31 mouse cellular contexts compared by ENCODE assay signal in genomic region chr7:112337736-112338135, GRCm38 (mm10).
DNase-seq lines count a peak whose midpoint lies in the region; ATAC-seq and TF ChIP-seq lines count a peak whose summit lies in the region.
"Had no signal": no experiment of that assay in that cellular context is flagged by ENCODE, and none has a peak within 500 bp of the region (broad histone marks: within the 10 kb centered on the region; RNA-seq: fewer than 3 reads in every experiment).

No protein-coding gene starts in this region.

- peak overlapping the region; percentile 79 for H3K27ac ChIP-seq in gastrocnemius, adult 2 months
- 0 out of 2 replicates have a peak overlapping the region, but pooled peaks have one; percentile 8 for H3K27ac ChIP-seq in heart, postnatal 0 days (ENCODE audit: low read depth)
- H3K27ac ChIP-seq in neural tube, embryonic 15.5 days (replicated peaks): 0 out of 2 replicates have a peak overlapping the region, but pooled peaks have one; percentile 73
- H3K27ac ChIP-seq: embryonic facial prominence, embryonic 12.5 days; forebrain, embryonic 10.5 days; hindbrain, embryonic 12.5 days; liver, embryonic 14.5 days; macrophage; midbrain, embryonic 13.5 days had no signal

- no peak for TF ChIP-seq EP300 in heart, postnatal 0 days (IDR thresholded peaks at IDR 0.05; ENCODE audit: low read depth)

- H3K4me3 ChIP-seq in gastrocnemius, adult 2 months: no peak overlapping the region
- no peak overlapping the region for H3K4me3 ChIP-seq in heart, postnatal 0 days (ENCODE audit: low read depth, low read length)
- no peak overlapping the region for H3K4me3 ChIP-seq in neural tube, embryonic 15.5 days (replicated peaks)
- H3K4me3 ChIP-seq: embryonic facial prominence, embryonic 12.5 days; forebrain, embryonic 10.5 days; forebrain, embryonic 15.5 days; hindbrain, embryonic 12.5 days; midbrain, embryonic 13.5 days had no signal

- H3K9me3 ChIP-seq in heart, postnatal 0 days (replicated peaks; ENCODE audit: control insufficient read depth, low read length): no peaks in the 10 kb centered on the region
- no peaks in the 10 kb centered on the region for H3K9me3 ChIP-seq in neural tube, embryonic 15.5 days (replicated peaks)
- H3K9me3 ChIP-seq: embryonic facial prominence, embryonic 12.5 days; forebrain, embryonic 10.5 days; forebrain, embryonic 15.5 days; hindbrain, embryonic 12.5 days; midbrain, embryonic 13.5 days had no signal

- peak; percentile 70 for DNase-seq in gastrocnemius, adult 2 months
- no peak for DNase-seq in gastrocnemius, postnatal 36 days
- DNase-seq in heart, postnatal 0 days (ENCODE audit: low spot score): no peak
- DNase-seq in heart, adult 8-10 months (ENCODE audit: low spot score): no peak
- no peak for DNase-seq in neural tube, embryonic 10.5 days (ENCODE audit: extremely low spot score, low spot score)
- DNase-seq in left cerebral cortex, postnatal 10 days (ENCODE audit: extremely low spot score in 1 of 2, low spot score in 2 of 2): no peak
- DNase-seq: adrenal gland, postnatal 14 days; cerebellum, adult 11 months; cerebellum, adult 9-10 months; cerebellum, postnatal 36 days; heart, postnatal 14 days; kidney, postnatal 4 days; layer of hippocampus, adult 9-11 months; liver; lung, adult 2 months; lung, postnatal 10 days; retina, postnatal 1 day; right cerebral cortex, postnatal 14 days; thymus, adult 2 months; thymus, postnatal 36 days had no signal

- no peaks in the 10 kb centered on the region for H3K27me3 ChIP-seq in heart, postnatal 0 days (ENCODE audit: control insufficient read depth, insufficient read depth, low read length)
- H3K27me3 ChIP-seq in neural tube, embryonic 15.5 days (replicated peaks): no peaks in the 10 kb centered on the region
- H3K27me3 ChIP-seq: forebrain, embryonic 15.5 days; midbrain, embryonic 13.5 days; Patski had no signal

- peak; percentile 10; the same call in 1 of the 2 replicates for TF ChIP-seq CTCF in gastrocnemius, adult 2 months (IDR thresholded peaks at IDR 0.05)
- no peak for TF ChIP-seq CTCF in heart, postnatal 0 days (IDR thresholded peaks at IDR 0.05; ENCODE audit: low read depth)

- H3K4me2 ChIP-seq in heart, postnatal 0 days (ENCODE audit: low read depth, low read length): no peak overlapping the region
- no peak overlapping the region for H3K4me2 ChIP-seq in neural tube, embryonic 15.5 days
- H3K4me2 ChIP-seq: embryonic facial prominence, embryonic 12.5 days; forebrain, embryonic 15.5 days; heart, embryonic 11.5 days; hindbrain, embryonic 12.5 days; midbrain, embryonic 13.5 days had no signal

- no peak for ATAC-seq in heart, postnatal 0 days (ENCODE audit: insufficient read depth, low read depth)
- ATAC-seq in neural tube, embryonic 15.5 days (ENCODE audit: low FRiP score): no peak
- ATAC-seq: forebrain, embryonic 15.5 days; intestine, postnatal 0 days; midbrain, embryonic 13.5 days; Patski had no signal

- 82% methylated on average over 5 of the region's 5 CpGs for WGBS in heart, postnatal 0 days
- 88% methylated on average over 5 of the region's 5 CpGs for WGBS in neural tube, embryonic 15.5 days

- peaks cover 9% of the 10 kb centered on the region for H3K4me1 ChIP-seq in heart, postnatal 0 days (ENCODE audit: control insufficient read depth, insufficient read depth)
- peaks cover 6% of the 10 kb centered on the region for H3K4me1 ChIP-seq in neural tube, embryonic 15.5 days
- H3K4me1 ChIP-seq: forebrain, embryonic 15.5 days had no signal

- peaks cover 90% of the 10 kb centered on the region for H3K36me3 ChIP-seq in heart, postnatal 0 days (replicated peaks; ENCODE audit: control insufficient read depth, insufficient read depth, low read length)
- H3K36me3 ChIP-seq in neural tube, embryonic 15.5 days: no peaks in the 10 kb centered on the region
- H3K36me3 ChIP-seq: embryonic facial prominence, embryonic 12.5 days; forebrain, embryonic 10.5 days; forebrain, embryonic 15.5 days; hindbrain, embryonic 12.5 days; midbrain, embryonic 13.5 days had no signal

- intact Hi-C loops in gastrocnemius, adult 2 months (cut with DNase I): no loop called here
- intact Hi-C loops in gastrocnemius, postnatal 36 days (cut with DNase I): no loop called here
- intact Hi-C loops in left cerebral cortex, postnatal 10 days (cut with DNase I): no loop called here

- no peak overlapping the region for H3K9ac ChIP-seq in heart, postnatal 0 days (replicated peaks; ENCODE audit: low read depth, low read length)
- no peak overlapping the region for H3K9ac ChIP-seq in neural tube, embryonic 15.5 days (replicated peaks)
- H3K9ac ChIP-seq: embryonic facial prominence, embryonic 12.5 days; forebrain, embryonic 15.5 days; hindbrain, embryonic 12.5 days; liver, embryonic 14.5 days; midbrain, embryonic 13.5 days had no signal

Comparison
In these comparisons a context has a peak if more than half of its experiments do, and no peak if none do; other contexts are left out.
1. H3K27ac ChIP-seq: peak in every context shown above with its lines; median percentile 79 in gastrocnemius, adult 2 months; 73 in neural tube, embryonic 15.5 days; 8 in heart, postnatal 0 days.